Mouse (Mus musculus): ENCODE measurements around the gene Rnf41. TPM values are rescaled to one million over a fixed set of nuclear protein-coding genes. Genes with fewer than 3 reads are reported as not detected.

Rnf41 gene
- polyA plus RNA-seq, 1 experiment from 2014 or later, result 32.2 TPM

- H3K9me3 ChIP-seq (ENCODE audit: low read length), result no peaks in the 10 kb centered on the region
- no peak overlapping the region for H3K27ac ChIP-seq (ENCODE audit: low read length)
- DNase-seq (ENCODE audit: low spot score) (peak; percentile 33), ATAC-seq (peak; percentile 48)
- 0 out of 2 replicates have a peak, but pooled peaks cover 20% of the 10 kb centered on the region for H3K36me3 ChIP-seq (ENCODE audit: insufficient read depth, low read length)
- no peak overlapping the region for H3K9ac ChIP-seq (replicated peaks; ENCODE audit: low read depth)
- 46% methylated on average over 10 of the region's 10 CpGs for WGBS
- no peaks in the 10 kb centered on the region; the same call in 1 of the 2 replicates for H3K4me1 ChIP-seq (ENCODE audit: insufficient read depth, low read depth, low read length)
- no peaks in the 10 kb centered on the region for H3K27me3 ChIP-seq (replicated peaks; ENCODE audit: insufficient read depth, low read length)
- H3K4me2 ChIP-seq (replicated peaks; ENCODE audit: low read depth, low read length), result no peak overlapping the region
- TF ChIP-seq EP300 (IDR thresholded peaks at IDR 0.05) (no peak), CTCF (IDR thresholded peaks at IDR 0.05) (no peak)
- H3K4me3 ChIP-seq (ENCODE audit: low read depth, low read length), result no peak overlapping the region
Observed at GRCm38 (mm10) chr10:128438675-128439279, 27.3 kb downstream of the Rnf41 start.

- TF ChIP-seq CTCF (IDR thresholded peaks at IDR 0.05), result peak; percentile 69
- no peak for TF ChIP-seq EP300 (IDR thresholded peaks at IDR 0.05)
- Histone ChIP-seq H3K4me1 (ENCODE audit: insufficient read depth, low read depth, low read length) (no peaks in the 10 kb centered on the region; the same call in 1 of the 2 replicates), H3K4me3 (ENCODE audit: low read depth, low read length) (no peak overlapping the region), H3K4me2 (replicated peaks; ENCODE audit: low read depth, low read length) (no peak overlapping the region), H3K27me3 (replicated peaks; ENCODE audit: insufficient read depth, low read length) (no peaks in the 10 kb centered on the region), H3K27ac (ENCODE audit: low read length) (no peak overlapping the region), H3K9ac (replicated peaks; ENCODE audit: low read depth) (no peak overlapping the region), H3K36me3 (ENCODE audit: insufficient read depth, low read length) (0 out of 2 replicates have a peak, but pooled peaks cover 20% of the 10 kb centered on the region), H3K9me3 (ENCODE audit: low read length) (no peaks in the 10 kb centered on the region)
- WGBS, result 48% methylated on average over 10 of the region's 10 CpGs
- ATAC-seq (peak; percentile 35; the same call in 1 of the 2 replicates), DNase-seq (ENCODE audit: low spot score) (peak; percentile 46)
Observed at GRCm38 (mm10) chr10:128440407-128440806, 28.9 kb downstream of the Rnf41 start.

- no peaks in the 10 kb centered on the region for H3K4me1 ChIP-seq (ENCODE audit: insufficient read depth, low read depth, low read length)
- no peak overlapping the region for H3K4me2 ChIP-seq (replicated peaks; ENCODE audit: low read depth, low read length)
- no peaks in the 10 kb centered on the region for H3K27me3 ChIP-seq (replicated peaks; ENCODE audit: insufficient read depth, low read length)
- H3K4me3 ChIP-seq (ENCODE audit: low read depth, low read length), result no peak overlapping the region
- ATAC-seq, result no peak
- no peak overlapping the region for H3K9ac ChIP-seq (replicated peaks; ENCODE audit: low read depth)
- no peaks in the 10 kb centered on the region for H3K9me3 ChIP-seq (ENCODE audit: low read length)
- TF ChIP-seq EP300 (IDR thresholded peaks at IDR 0.05) (no peak), CTCF (IDR thresholded peaks at IDR 0.05) (no peak)
- H3K27ac ChIP-seq (ENCODE audit: low read length), result no peak overlapping the region
- DNase-seq (ENCODE audit: low spot score), result no peak
- 85% methylated on average over 10 of the region's 10 CpGs for WGBS
- H3K36me3 ChIP-seq (ENCODE audit: insufficient read depth, low read length), result 0 out of 2 replicates have a peak, but pooled peaks cover 14% of the 10 kb centered on the region
Observed at GRCm38 (mm10) chr10:128441324-128442119, 30.1 kb downstream of the Rnf41 start.

- 81% methylated on average over 1 of the region's 1 CpGs for WGBS
- no peak for TF ChIP-seq CTCF (IDR thresholded peaks at IDR 0.05)
- no peak for TF ChIP-seq EP300 (IDR thresholded peaks at IDR 0.05)
- H3K27ac ChIP-seq (ENCODE audit: low read length), result no peak overlapping the region
Observed at GRCm38 (mm10) chr10:128442718-128443117, 31.3 kb downstream of the Rnf41 start.

GRCm38 (mm10) chr10:128444354-128444753 lies 32.9 kb downstream of the Rnf41 start:
- no peak for ATAC-seq
- H3K4me1 ChIP-seq (ENCODE audit: insufficient read depth, low read depth, low read length), result no peaks in the 10 kb centered on the region
- no peaks in the 10 kb centered on the region for H3K27me3 ChIP-seq (replicated peaks; ENCODE audit: insufficient read depth, low read length)
- 44% methylated on average over 6 of the region's 6 CpGs for WGBS
- H3K9me3 ChIP-seq (ENCODE audit: low read length), result no peaks in the 10 kb centered on the region
- H3K4me3 ChIP-seq (ENCODE audit: low read depth, low read length), result no peak overlapping the region
- no peak for TF ChIP-seq CTCF (IDR thresholded peaks at IDR 0.05)
- DNase-seq (ENCODE audit: low spot score), result no peak
- 0 out of 2 replicates have a peak, but pooled peaks cover 5% of the 10 kb centered on the region for H3K36me3 ChIP-seq (ENCODE audit: insufficient read depth, low read length)
- H3K4me2 ChIP-seq (replicated peaks; ENCODE audit: low read depth, low read length), result no peak overlapping the region
- H3K9ac ChIP-seq (replicated peaks; ENCODE audit: low read depth), result no peak overlapping the region
- H3K27ac ChIP-seq (ENCODE audit: low read length), result no peak overlapping the region

More at GRCm38 (mm10) chr10:128442718-128443117, 31.3 kb downstream of the Rnf41 start:
- H3K36me3 ChIP-seq (ENCODE audit: insufficient read depth, low read length), result 0 out of 2 replicates have a peak, but pooled peaks cover 14% of the 10 kb centered on the region
- no peaks in the 10 kb centered on the region for H3K4me1 ChIP-seq (ENCODE audit: insufficient read depth, low read depth, low read length)
- H3K4me2 ChIP-seq (replicated peaks; ENCODE audit: low read depth, low read length), result no peak overlapping the region
- no peak overlapping the region for H3K4me3 ChIP-seq (ENCODE audit: low read depth, low read length)
- ATAC-seq (no peak), DNase-seq (ENCODE audit: low spot score) (no peak)
- no peak overlapping the region for H3K9ac ChIP-seq (replicated peaks; ENCODE audit: low read depth)
- no peaks in the 10 kb centered on the region for H3K27me3 ChIP-seq (replicated peaks; ENCODE audit: insufficient read depth, low read length)
- H3K9me3 ChIP-seq (ENCODE audit: low read length), result no peaks in the 10 kb centered on the region

GRCm38 (mm10) chr10:128445407-128445806 lies 34.0 kb downstream of the Rnf41 start:
- Histone ChIP-seq H3K4me1 (ENCODE audit: insufficient read depth, low read depth, low read length) (no peaks in the 10 kb centered on the region), H3K27ac (ENCODE audit: low read length) (no peak overlapping the region), H3K4me2 (replicated peaks; ENCODE audit: low read depth, low read length) (no peak overlapping the region), H3K9ac (replicated peaks; ENCODE audit: low read depth) (no peak overlapping the region), H3K36me3 (ENCODE audit: insufficient read depth, low read length) (0 out of 2 replicates have a peak, but pooled peaks cover 5% of the 10 kb centered on the region), H3K4me3 (ENCODE audit: low read depth, low read length) (no peak overlapping the region), H3K9me3 (ENCODE audit: low read length) (no peaks in the 10 kb centered on the region), H3K27me3 (replicated peaks; ENCODE audit: insufficient read depth, low read length) (no peaks in the 10 kb centered on the region)
- ATAC-seq, result peak; percentile 19; the same call in 1 of the 2 replicates
- TF ChIP-seq EP300 (IDR thresholded peaks at IDR 0.05), result no peak
- no peak for TF ChIP-seq CTCF (IDR thresholded peaks at IDR 0.05)
- DNase-seq (ENCODE audit: low spot score), result peak; percentile 23
- 43% methylated on average over 4 of the region's 4 CpGs for WGBS
